Mouse (Mus musculus): ENCODE measurements around the gene Rpl41. TPM values are rescaled to one million over a fixed set of nuclear protein-coding genes. Genes with fewer than 3 reads are reported as not detected.
"Not testable (repeated sequence)": the region's sequence is repeated elsewhere in the genome, so short reads cannot be mapped to it uniquely, and the experiment has no call there.

Rpl41 gene
- polyA plus RNA-seq, 1 experiment, result 2,275 TPM

- Histone ChIP-seq H3K36me3 (ENCODE audit: control insufficient read depth, insufficient read depth, low read length) (no peaks in the 10 kb centered on the region), H3K4me3 (ENCODE audit: insufficient read depth, low read depth, low read length) (no peak overlapping the region), H3K27me3 (replicated peaks; ENCODE audit: control insufficient read depth, insufficient read depth, low read length) (no peaks in the 10 kb centered on the region), H3K27ac (ENCODE audit: insufficient read depth, low read depth, low read length) (no peak overlapping the region), H3K4me1 (ENCODE audit: control insufficient read depth, insufficient read depth, low read length) (no peaks in the 10 kb centered on the region)
- TF ChIP-seq CTCF (conservative IDR thresholded peaks at IDR 0.05; ENCODE audit: insufficient read depth, insufficient read length, low read depth, low read length) (no peak), POLR2A (IDR thresholded peaks at IDR 0.05; ENCODE audit: low read depth, low read length) (no peak)
- no peak for DNase-seq
- WGBS, result 89% methylated on average over 4 of the region's 4 CpGs
Measured at GRCm38 (mm10) chr10:128515044-128515443, 34.1 kb downstream of the Rpl41 start.

GRCm38 (mm10) chr10:128511761-128512160, 37.3 kb downstream of the Rpl41 start:
- Histone ChIP-seq H3K27me3 (replicated peaks; ENCODE audit: control insufficient read depth, insufficient read depth, low read length) (no peaks in the 10 kb centered on the region), H3K4me1 (ENCODE audit: control insufficient read depth, insufficient read depth, low read length) (no peaks in the 10 kb centered on the region), H3K36me3 (ENCODE audit: control insufficient read depth, insufficient read depth, low read length) (no peaks in the 10 kb centered on the region), H3K4me3 (ENCODE audit: insufficient read depth, low read depth, low read length) (no peak overlapping the region), H3K27ac (ENCODE audit: insufficient read depth, low read depth, low read length) (no peak overlapping the region)
- WGBS, result 93% methylated on average over 12 of the region's 12 CpGs
- DNase-seq, result no peak
- TF ChIP-seq CTCF (conservative IDR thresholded peaks at IDR 0.05; ENCODE audit: insufficient read depth, insufficient read length, low read depth, low read length) (no peak), POLR2A (IDR thresholded peaks at IDR 0.05; ENCODE audit: low read depth, low read length) (no peak)

- no peak for DNase-seq
- TF ChIP-seq CTCF (conservative IDR thresholded peaks at IDR 0.05; ENCODE audit: insufficient read depth, insufficient read length, low read depth, low read length), result no peak
- no peak for TF ChIP-seq POLR2A (IDR thresholded peaks at IDR 0.05; ENCODE audit: low read depth, low read length)
- no peaks in the 10 kb centered on the region for H3K27me3 ChIP-seq (replicated peaks; ENCODE audit: control insufficient read depth, insufficient read depth, low read length)
- H3K36me3 ChIP-seq (ENCODE audit: control insufficient read depth, insufficient read depth, low read length), result no peaks in the 10 kb centered on the region
- H3K4me3 ChIP-seq (ENCODE audit: insufficient read depth, low read depth, low read length), result no peak overlapping the region
- WGBS, result 83% methylated on average over 9 of the region's 9 CpGs
- no peaks in the 10 kb centered on the region for H3K4me1 ChIP-seq (ENCODE audit: control insufficient read depth, insufficient read depth, low read length)
- H3K27ac ChIP-seq (ENCODE audit: insufficient read depth, low read depth, low read length), result no peak overlapping the region
Measured at GRCm38 (mm10) chr10:128511189-128511588, 37.9 kb downstream of the Rpl41 start.

- DNase-seq, result no peak
- Histone ChIP-seq H3K36me3 (ENCODE audit: control insufficient read depth, insufficient read depth, low read length) (no peaks in the 10 kb centered on the region), H3K4me3 (ENCODE audit: insufficient read depth, low read depth, low read length) (no peak overlapping the region), H3K27me3 (replicated peaks; ENCODE audit: control insufficient read depth, insufficient read depth, low read length) (no peaks in the 10 kb centered on the region), H3K4me1 (ENCODE audit: control insufficient read depth, insufficient read depth, low read length) (no peaks in the 10 kb centered on the region), H3K27ac (ENCODE audit: insufficient read depth, low read depth, low read length) (no peak overlapping the region)
- no peak for TF ChIP-seq CTCF (conservative IDR thresholded peaks at IDR 0.05; ENCODE audit: insufficient read depth, insufficient read length, low read depth, low read length)
- no peak for TF ChIP-seq POLR2A (IDR thresholded peaks at IDR 0.05; ENCODE audit: low read depth, low read length)
- 86% methylated on average over 11 of the region's 11 CpGs for WGBS
Measured at GRCm38 (mm10) chr10:128510301-128510700, 38.8 kb downstream of the Rpl41 start.

GRCm38 (mm10) chr10:128509831-128510230, 39.3 kb downstream of the Rpl41 start:
- Histone ChIP-seq H3K36me3 (ENCODE audit: control insufficient read depth, insufficient read depth, low read length) (no peaks in the 10 kb centered on the region), H3K4me3 (ENCODE audit: insufficient read depth, low read depth, low read length) (no peak overlapping the region), H3K27ac (ENCODE audit: insufficient read depth, low read depth, low read length) (no peak overlapping the region), H3K4me1 (ENCODE audit: control insufficient read depth, insufficient read depth, low read length) (no peaks in the 10 kb centered on the region), H3K27me3 (replicated peaks; ENCODE audit: control insufficient read depth, insufficient read depth, low read length) (no peaks in the 10 kb centered on the region)
- no peak for TF ChIP-seq CTCF (conservative IDR thresholded peaks at IDR 0.05; ENCODE audit: insufficient read depth, insufficient read length, low read depth, low read length)
- 67% methylated on average over 4 of the region's 4 CpGs for WGBS
- no peak for DNase-seq

- Histone ChIP-seq H3K36me3 (ENCODE audit: control insufficient read depth, insufficient read depth, low read length) (no peaks in the 10 kb centered on the region), H3K27me3 (replicated peaks; ENCODE audit: control insufficient read depth, insufficient read depth, low read length) (no peaks in the 10 kb centered on the region), H3K4me1 (ENCODE audit: control insufficient read depth, insufficient read depth, low read length) (no peaks in the 10 kb centered on the region), H3K27ac (ENCODE audit: insufficient read depth, low read depth, low read length) (no peak overlapping the region), H3K4me3 (ENCODE audit: insufficient read depth, low read depth, low read length) (no peak overlapping the region)
- TF ChIP-seq POLR2A (IDR thresholded peaks at IDR 0.05; ENCODE audit: low read depth, low read length) (no peak), CTCF (conservative IDR thresholded peaks at IDR 0.05; ENCODE audit: insufficient read depth, insufficient read length, low read depth, low read length) (no peak)
- 90% methylated on average over 9 of the region's 9 CpGs for WGBS
- DNase-seq, result no peak
Measured at GRCm38 (mm10) chr10:128509203-128509602, 39.9 kb downstream of the Rpl41 start.

- H3K4me1 ChIP-seq (ENCODE audit: control insufficient read depth, insufficient read depth, low read length), result 0 out of 2 replicates have a peak, but pooled peaks cover 3% of the 10 kb centered on the region
- TF ChIP-seq CTCF (conservative IDR thresholded peaks at IDR 0.05; ENCODE audit: insufficient read depth, insufficient read length, low read depth, low read length) (no peak), POLR2A (IDR thresholded peaks at IDR 0.05; ENCODE audit: low read depth, low read length) (no peak)
- no peak overlapping the region for H3K27ac ChIP-seq (ENCODE audit: insufficient read depth, low read depth, low read length)
- DNase-seq, result no peak
- no peaks in the 10 kb centered on the region for H3K36me3 ChIP-seq (ENCODE audit: control insufficient read depth, insufficient read depth, low read length)
- H3K4me3 ChIP-seq (ENCODE audit: insufficient read depth, low read depth, low read length), result no peak overlapping the region
- 79% methylated on average over 9 of the region's 9 CpGs for WGBS
- no peaks in the 10 kb centered on the region for H3K27me3 ChIP-seq (replicated peaks; ENCODE audit: control insufficient read depth, insufficient read depth, low read length)
Measured at GRCm38 (mm10) chr10:128508260-128508659, 40.8 kb downstream of the Rpl41 start.

- no peak for DNase-seq
- 96% methylated on average over 14 of the region's 14 CpGs for WGBS
- H3K27ac ChIP-seq (ENCODE audit: insufficient read depth, low read depth, low read length), result no peak overlapping the region
Measured at GRCm38 (mm10) chr10:128505974-128506373, 43.1 kb downstream of the Rpl41 start.

GRCm38 (mm10) chr10:128505371-128505667, 43.8 kb downstream of the Rpl41 start:
- not testable (repeated sequence) for H3K4me3 ChIP-seq (ENCODE audit: insufficient read depth, low read depth, low read length); H3K27me3 ChIP-seq (replicated peaks; ENCODE audit: control insufficient read depth, insufficient read depth, low read length); H3K36me3 ChIP-seq (ENCODE audit: control insufficient read depth, insufficient read depth, low read length); H3K4me1 ChIP-seq (ENCODE audit: control insufficient read depth, insufficient read depth, low read length); H3K27ac ChIP-seq (ENCODE audit: insufficient read depth, low read depth, low read length)
- WGBS, result 48% methylated on average over 5 of the region's 5 CpGs
- peak; percentile 53 for DNase-seq

More at GRCm38 (mm10) chr10:128505974-128506373, 43.1 kb downstream of the Rpl41 start:
- Histone ChIP-seq H3K36me3 (ENCODE audit: control insufficient read depth, insufficient read depth, low read length) (no peaks in the 10 kb centered on the region), H3K4me3 (ENCODE audit: insufficient read depth, low read depth, low read length) (no peak overlapping the region), H3K4me1 (ENCODE audit: control insufficient read depth, insufficient read depth, low read length) (0 out of 2 replicates have a peak, but pooled peaks cover 3% of the 10 kb centered on the region), H3K27me3 (replicated peaks; ENCODE audit: control insufficient read depth, insufficient read depth, low read length) (no peaks in the 10 kb centered on the region)
- TF ChIP-seq POLR2A (IDR thresholded peaks at IDR 0.05; ENCODE audit: low read depth, low read length) (no peak), CTCF (conservative IDR thresholded peaks at IDR 0.05; ENCODE audit: insufficient read depth, insufficient read length, low read depth, low read length) (0 out of 2 replicates have a peak, but pooled peaks have one; percentile 6)

Data from kidney, adult 2 months (tissue).